Mouse (Mus musculus) liver, postnatal 0 days (tissue): ENCODE data around the gene Kdm8. TPM values are rescaled to one million over a fixed set of nuclear protein-coding genes. Genes with fewer than 3 reads are reported as not detected.
A peak's percentile ranks its signal among the peaks of the same experiment; 100 is the strongest.

Experiments
- ATAC-seq: fragments of 200-750 bp; cut with Nextera tagmentation; 2 replicates; pipeline ENCODE4 v1.8.0; 2017; ENCODE audit warnings: mild to moderate bottlenecking, moderate library complexity
- DNase-seq: peaks from one replicate; pipeline ENCODE4 v3.0.0-alpha.2; 2016
- H3K27ac ChIP-seq: fragments of 300-500 bp; sonication (generic); 2 replicates; pipeline ENCODE4 v1.5.1; 2014; ENCODE audit warnings: antibody characterized with exemption, moderate library complexity, mild to moderate bottlenecking, low read depth
- H3K27me3 ChIP-seq: fragments of 300-500 bp; sonication (generic); 2 replicates; pipeline ENCODE4 v1.6.1; 2014; ENCODE audit warnings: low read length, control low read depth, mixed read lengths; ENCODE audit not compliant: insufficient read depth
- H3K36me3 ChIP-seq: fragments of 300-500 bp; sonication (generic); replicated peaks from 2 replicates; pipeline ENCODE4 v1.6.1; 2014; ENCODE audit warnings: mild to moderate bottlenecking, control low read depth, low read length, moderate library complexity, mixed read lengths; ENCODE audit not compliant: insufficient read depth
- H3K4me1 ChIP-seq: fragments of 300-500 bp; sonication (generic); 2 replicates; pipeline ENCODE4 v1.6.1; 2014; ENCODE audit warnings: antibody characterized with exemption, mild to moderate bottlenecking, control low read depth; ENCODE audit not compliant: insufficient read depth
- H3K4me2 ChIP-seq: fragments of 300-500 bp; sonication (generic); 2 replicates; pipeline ENCODE4 v1.6.1; 2014; ENCODE audit warnings: low read depth, mild to moderate bottlenecking, low read length, moderate library complexity, mixed read lengths
- H3K4me3 ChIP-seq: fragments of 300-500 bp; sonication (generic); 2 replicates; pipeline ENCODE4 v1.5.1; 2014; ENCODE audit warnings: low read depth, low read length
- H3K9ac ChIP-seq: fragments of 300-500 bp; sonication (generic); replicated peaks from 2 replicates; pipeline ENCODE4 v1.6.1; 2014; ENCODE audit warnings: mild to moderate bottlenecking, moderate library complexity
- H3K9me3 ChIP-seq: fragments of 300-500 bp; sonication (generic); 2 replicates; pipeline ENCODE4 v1.6.1; 2016; ENCODE audit warnings: mild to moderate bottlenecking, control low read depth, low read length, mixed read lengths
- CTCF ChIP-seq: sonication (generic); IDR thresholded peaks from 2 replicates; pipeline ENCODE4 v1.5.1; 2016; ENCODE audit warnings: antibody characterized with exemption, low read depth
- EP300 ChIP-seq: IDR thresholded peaks from 2 replicates; pipeline ENCODE4 v1.6.1; 2016; ENCODE audit warnings: antibody characterized with exemption, low read depth, mild to moderate bottlenecking
- WGBS: fragments of 180-500 bp; shearing (Covaris S2); extraction: QIAGEN DNeasy Blood & Tissue Kit; methylation state at CpG from one replicate; pipeline ENCODE4 v1.1.7; 2014; ENCODE audit not compliant: insufficient replicate concordance; 5-methylcytosine and 5-hydroxymethylcytosine counted together
- polyA plus RNA-seq: library from polyadenylated mRNA; unstranded; fragments of >200 nt; fragmentation: Nextera tagmentation; extraction: Ambion mirVana; gene quantifications from 2 replicates; pipeline ENCODE4 v1.2.1, GENCODE M21; 2015

The Kdm8 gene
- polyA plus RNA-seq, 1 experiment from 2014 or later: 2.8 TPM

DNA sequence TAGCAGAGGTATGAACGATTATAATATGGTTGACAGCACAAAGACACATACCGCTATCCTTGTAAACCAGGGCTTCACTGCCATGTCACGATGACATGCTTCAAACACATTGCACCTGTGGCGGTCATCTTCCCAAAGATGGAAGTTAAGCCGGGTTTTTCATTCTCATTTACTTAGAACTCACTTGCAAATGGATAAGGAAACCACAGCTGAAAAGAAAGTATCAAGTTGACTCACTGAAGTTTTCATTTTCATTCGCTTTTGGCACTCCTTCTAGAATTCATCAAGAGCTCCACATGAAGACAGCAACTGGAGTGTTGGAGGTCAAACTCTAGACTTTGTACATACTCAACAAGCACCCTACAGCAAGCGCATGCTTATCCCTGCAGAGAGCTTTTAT is 56.4 kb downstream of the Kdm8 start:
- Histone ChIP-seq H3K9ac (no peak overlapping the region), H3K4me1 (peaks cover 9% of the 10 kb centered on the region; the same call in 1 of the 2 replicates), H3K27ac (no peak overlapping the region), H3K36me3 (no peaks in the 10 kb centered on the region), H3K9me3 (no peaks in the 10 kb centered on the region), H3K27me3 (no peaks in the 10 kb centered on the region), H3K4me3 (no peak overlapping the region), H3K4me2 (no peak overlapping the region)
- DNase-seq (no peak), ATAC-seq (no peak)
- whole genome bisulfite sequencing: 85% methylated on average over 7 of the region's 7 CpGs
- TF ChIP-seq CTCF (no peak), EP300 (no peak)

DNA sequence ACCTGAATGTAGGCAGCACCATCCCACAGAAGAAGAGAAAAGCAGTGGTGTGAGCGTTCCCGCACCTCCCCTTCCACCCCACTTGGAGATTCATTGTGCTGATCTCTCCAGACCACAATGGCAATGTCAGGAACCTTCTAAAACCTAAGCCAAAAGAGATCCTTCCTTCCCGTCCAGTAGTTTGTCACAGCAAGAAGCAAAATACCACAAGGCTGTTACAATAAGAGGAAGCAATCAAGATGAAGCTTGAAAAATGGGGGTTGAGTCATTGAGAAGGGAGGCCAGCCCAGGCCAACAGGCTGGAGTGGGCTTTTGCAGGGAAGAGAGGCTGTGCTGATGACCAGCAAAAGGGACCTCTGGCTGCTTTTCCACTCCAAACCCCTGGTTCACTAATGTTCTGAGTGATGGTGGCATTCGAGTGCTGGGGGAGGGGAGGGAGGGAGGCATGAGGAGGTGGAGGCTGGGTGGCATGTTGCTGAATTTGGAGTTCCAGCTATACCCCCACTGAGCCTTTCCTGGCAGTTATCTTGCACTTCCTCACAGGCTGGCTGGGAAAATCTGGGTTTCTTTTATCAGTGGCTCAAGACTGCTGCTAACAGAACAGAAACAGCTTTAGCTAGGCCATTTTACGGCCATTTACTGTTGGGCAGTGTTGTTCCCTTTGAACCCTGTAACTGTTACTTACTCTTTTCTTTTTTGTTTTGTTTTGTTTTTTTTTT is 59.1 kb downstream of the Kdm8 start:
- Histone ChIP-seq H3K36me3 (no peaks in the 10 kb centered on the region), H3K27me3 (no peaks in the 10 kb centered on the region), H3K9ac (no peak overlapping the region), H3K9me3 (no peaks in the 10 kb centered on the region), H3K4me2 (no peak overlapping the region), H3K27ac (peak overlapping the region; percentile 40; the same call in 1 of the 2 replicates), H3K4me3 (no peak overlapping the region), H3K4me1 (0 out of 2 replicates have a peak, but pooled peaks cover 6% of the 10 kb centered on the region)
- DNase-seq: no peak
- 38% methylated on average over 5 of the region's 5 CpGs for WGBS
- no peak for TF ChIP-seq CTCF
- peak; percentile 49; the same call in 1 of the 2 replicates for ATAC-seq

DNA sequence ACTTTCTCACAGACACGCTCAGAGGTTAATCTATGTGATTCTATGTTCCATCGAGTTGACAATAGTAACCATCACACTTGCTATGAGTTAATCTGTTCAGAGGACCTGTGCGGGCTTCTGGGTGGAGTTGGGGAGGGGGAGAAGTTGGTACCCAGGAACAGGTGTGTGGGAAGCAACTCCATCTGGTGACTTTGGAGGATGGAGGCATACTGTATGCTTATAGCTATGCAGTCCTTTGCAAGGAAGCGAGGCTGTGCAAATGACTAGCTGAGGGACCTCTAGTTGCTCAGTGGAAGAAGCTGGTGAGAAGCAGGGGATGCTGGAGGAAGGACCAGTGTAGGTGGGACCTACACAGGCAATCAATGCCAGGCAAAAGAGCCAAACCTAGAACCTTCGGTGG is 60.1 kb downstream of the Kdm8 start:
- TF ChIP-seq CTCF (no peak), EP300 (no peak)
- Histone ChIP-seq H3K27me3 (no peaks in the 10 kb centered on the region), H3K4me2 (no peak overlapping the region), H3K4me1 (0 out of 2 replicates have a peak, but pooled peaks cover 6% of the 10 kb centered on the region), H3K9ac (no peak overlapping the region), H3K27ac (no peak overlapping the region), H3K9me3 (no peaks in the 10 kb centered on the region), H3K4me3 (no peak overlapping the region), H3K36me3 (no peaks in the 10 kb centered on the region)
- DNase-seq (no peak), ATAC-seq (no peak)
- WGBS: 89% methylated on average over 5 of the region's 5 CpGs

DNA sequence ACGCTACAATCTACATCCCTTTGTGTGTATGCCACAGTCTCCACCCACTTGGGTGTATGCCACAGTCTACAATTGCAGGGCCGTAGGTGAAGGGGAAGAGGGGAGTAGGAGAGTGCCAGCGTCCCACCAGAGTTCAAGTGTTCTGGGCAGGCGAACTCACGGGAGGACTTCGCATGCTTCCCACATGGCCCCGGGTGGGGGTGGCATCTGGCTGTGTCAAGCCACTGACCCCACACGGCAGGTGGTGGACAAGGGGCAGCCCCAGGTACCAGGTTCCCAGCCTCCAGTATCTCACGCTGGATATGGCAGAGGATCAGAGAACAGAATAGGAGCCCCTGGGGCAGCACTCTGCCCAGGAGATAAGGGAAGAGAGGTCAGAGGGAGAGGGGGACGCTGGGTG is 61.1 kb downstream of the Kdm8 start:
- Histone ChIP-seq H3K36me3 (no peaks in the 10 kb centered on the region), H3K4me2 (no peak overlapping the region), H3K4me3 (no peak overlapping the region), H3K27ac (no peak overlapping the region), H3K4me1 (0 out of 2 replicates have a peak, but pooled peaks cover 6% of the 10 kb centered on the region), H3K27me3 (no peaks in the 10 kb centered on the region), H3K9ac (no peak overlapping the region), H3K9me3 (no peaks in the 10 kb centered on the region)
- no peak for TF ChIP-seq CTCF
- no peak for TF ChIP-seq EP300
- ATAC-seq: no peak
- DNase-seq: no peak
- WGBS: 79% methylated on average over 10 of the region's 10 CpGs

GRCm38 (mm10) chr7:125507279-125507678 is 62.8 kb downstream of the Kdm8 start:
- Histone ChIP-seq H3K36me3 (no peaks in the 10 kb centered on the region), H3K4me2 (no peak overlapping the region), H3K4me1 (peaks cover 14% of the 10 kb centered on the region), H3K9ac (no peak overlapping the region), H3K27ac (no peak overlapping the region), H3K4me3 (no peak overlapping the region), H3K9me3 (no peaks in the 10 kb centered on the region), H3K27me3 (no peaks in the 10 kb centered on the region)
- DNase-seq: no peak
- TF ChIP-seq EP300: no peak
- no peak for TF ChIP-seq CTCF
- no peak for ATAC-seq
- 75% methylated on average over 2 of the region's 2 CpGs for WGBS

DNA sequence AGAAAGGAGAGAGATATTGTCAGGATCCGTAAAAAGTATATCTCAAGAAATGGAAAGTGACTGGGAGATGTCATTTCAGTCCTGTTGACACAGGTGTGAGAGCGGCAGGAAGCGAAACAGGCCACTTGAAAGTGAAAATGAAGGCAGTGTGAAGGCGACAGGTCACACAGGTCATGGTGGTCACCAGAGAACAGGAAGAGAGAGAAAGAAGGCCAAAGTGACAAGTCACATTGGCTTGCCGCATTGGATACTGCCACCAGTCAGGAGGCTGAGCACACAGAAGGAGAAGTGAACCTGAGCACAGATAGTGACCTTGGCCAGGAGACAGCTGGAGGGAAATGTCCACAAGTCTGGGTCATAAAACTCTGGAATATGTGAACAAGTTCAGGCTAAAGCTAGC is 67.0 kb downstream of the Kdm8 start:
- Histone ChIP-seq H3K27me3 (no peaks in the 10 kb centered on the region), H3K4me1 (peaks cover 24% of the 10 kb centered on the region), H3K27ac (no peak overlapping the region), H3K9me3 (0 out of 2 replicates have a peak, but pooled peaks cover 2% of the 10 kb centered on the region), H3K36me3 (no peaks in the 10 kb centered on the region), H3K4me3 (no peak overlapping the region), H3K9ac (no peak overlapping the region), H3K4me2 (no peak overlapping the region)
- 82% methylated on average over 5 of the region's 5 CpGs for WGBS
- DNase-seq (no peak), ATAC-seq (no peak)
- no peak for TF ChIP-seq CTCF
